Mouse (Mus musculus) induced T-regulatory cell, adult 2 months (primary cell): ENCODE results near the gene Hoxa9.

Source experiments
- DNase-seq: peaks from one replicate; pipeline ENCODE4 v3.0.0-alpha.2; 2012; ENCODE audit warnings: low read depth

Gene Hoxa9

GRCm38 (mm10) chr6:52180726-52181125 is 50.2 kb downstream of the Hoxa9 start:
- DNase-seq: no peak

GRCm38 (mm10) chr6:52180213-52180710 is 50.6 kb downstream of the Hoxa9 start:
- DNase-seq: no peak

- DNase-seq: no peak
Measured at GRCm38 (mm10) chr6:52179690-52180089, 51.2 kb downstream of the Hoxa9 start.

GRCm38 (mm10) chr6:52178918-52179665 is 51.8 kb downstream of the Hoxa9 start:
- no peak for DNase-seq

GRCm38 (mm10) chr6:52177806-52178205 is 53.1 kb downstream of the Hoxa9 start:
- DNase-seq: no peak

GRCm38 (mm10) chr6:52177061-52177735 is 53.7 kb downstream of the Hoxa9 start, which contains the start of gene 5730596B20Rik:
Gene 5730596B20Rik (plus strand): TSS chr6:52177498.
- DNase-seq: no peak

- no peak for DNase-seq
Measured at GRCm38 (mm10) chr6:52176391-52176790, 54.5 kb downstream of the Hoxa9 start.

- DNase-seq: no peak
Measured at GRCm38 (mm10) chr6:52175864-52176263, 55.0 kb downstream of the Hoxa9 start.

GRCm38 (mm10) chr6:52174968-52175751 is 55.7 kb downstream of the Hoxa9 start:
- no peak for DNase-seq

GRCm38 (mm10) chr6:52173648-52174047 is 57.2 kb downstream of the Hoxa9 start:
- no peak for DNase-seq
